Mouse (Mus musculus) cerebellum, adult 2 months (tissue): Measurements from ENCODE around the gene Cbx2.

ENCODE experiments used
- CTCF ChIP-seq: fragments of 200-500 bp; IDR thresholded peaks from 2 replicates; pipeline ENCODE4 v1.5.1; 2011; ENCODE audit warnings: low read depth, mild to moderate bottlenecking, control low read depth, low read length, moderate library complexity, borderline replicate concordance; ENCODE audit not compliant: insufficient read depth
- POLR2A ChIP-seq: fragments of 200-500 bp; IDR thresholded peaks from 2 replicates; pipeline ENCODE4 v1.6.1; 2011; ENCODE audit warnings: low read length, control low read depth, borderline replicate concordance; ENCODE audit not compliant: insufficient read depth

- TF ChIP-seq POLR2A (no peak), CTCF (no peak)
Observed at GRCm38 (mm10) chr11:118995448-118995847, 27.3 kb upstream of the Cbx2 start.
